Mouse (Mus musculus) E14TG2a.4 (cell line): ENCODE results near the gene Gpd1.

Experiments
- CTCF ChIP-seq: conservative IDR thresholded peaks from 2 replicates; pipeline ENCODE4 v1.5.1; 2014; ENCODE audit warnings: low read length
- POU5F1 ChIP-seq: IDR thresholded peaks from 2 replicates; pipeline ENCODE4 v1.6.1; 2014; ENCODE audit warnings: low read length, borderline replicate concordance

DNA sequence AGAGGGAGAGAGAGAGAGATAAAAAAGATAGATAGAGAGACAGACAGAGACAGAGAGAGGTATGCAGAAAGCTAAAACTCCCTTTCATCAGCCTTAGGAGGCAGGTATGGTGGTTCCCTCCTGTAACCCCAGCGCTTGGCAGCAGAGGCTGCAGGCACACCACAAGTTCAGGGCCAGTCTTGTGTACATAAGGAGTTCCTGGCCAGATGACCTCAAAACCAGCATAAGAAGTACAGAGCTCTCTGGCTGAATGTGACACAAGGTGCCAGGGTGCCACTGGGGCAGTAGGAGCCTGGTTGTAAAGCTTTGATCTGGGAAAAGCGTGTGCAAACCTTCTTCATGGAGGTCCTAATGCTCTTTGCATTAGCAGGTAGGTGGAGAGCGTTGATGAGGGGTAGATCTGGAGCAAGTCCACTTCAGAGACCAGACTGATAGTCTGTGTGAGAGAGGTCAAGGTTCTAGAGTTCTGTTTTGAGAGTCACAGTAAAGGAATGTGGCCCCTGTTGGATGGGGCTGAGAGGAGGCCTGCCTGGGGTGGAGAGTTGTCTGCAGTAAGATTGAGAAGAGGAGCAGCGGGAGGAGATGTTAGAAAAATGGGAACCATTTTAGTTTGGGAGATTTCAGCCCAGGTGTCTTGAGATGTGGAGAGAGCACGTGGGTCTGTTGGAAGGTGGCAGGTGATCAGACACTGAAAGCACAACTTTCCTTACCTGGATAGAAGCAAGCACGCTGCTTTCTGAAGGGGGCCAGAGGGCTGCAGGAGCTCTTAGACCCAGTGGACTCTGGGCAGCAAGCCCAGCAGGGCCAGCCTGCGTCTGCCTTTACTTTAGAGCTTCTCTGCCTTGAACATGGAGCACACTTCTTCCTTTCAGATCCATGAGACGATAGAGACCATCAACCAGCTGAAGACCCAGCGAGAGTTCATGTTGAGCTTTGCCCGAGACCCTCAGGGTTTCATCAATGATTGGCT, 6.8 kb upstream of the Gpd1 start:
- TF ChIP-seq CTCF (no peak), POU5F1 (no peak)
